Mouse (Mus musculus) kidney, postnatal 0 days (tissue): ENCODE results near the gene Tom1l1. TPM values are rescaled to one million over a fixed set of nuclear protein-coding genes. Genes with fewer than 3 reads are reported as not detected.

ENCODE experiments used
- ATAC-seq: fragments of 200-750 bp; cut with Nextera tagmentation; replicated peaks from 2 replicates; pipeline ENCODE4 v1.8.0; 2017; ENCODE audit warnings: low read depth, moderate number of reproducible peaks, moderate TSS enrichment, moderate library complexity; ENCODE audit not compliant: low FRiP score
- DNase-seq: peaks from one replicate; pipeline ENCODE4 v3.0.0-alpha.2; 2016; ENCODE audit warnings: low spot score
- H3K27ac ChIP-seq: fragments of 300-500 bp; sonication (generic); 2 replicates; pipeline ENCODE4 v1.5.1; 2014; ENCODE audit warnings: mild to moderate bottlenecking
- H3K27me3 ChIP-seq: fragments of 300-500 bp; sonication (generic); 2 replicates; pipeline ENCODE4 v1.6.1; 2014; ENCODE audit warnings: low read length, mixed read lengths; ENCODE audit not compliant: insufficient read depth
- H3K36me3 ChIP-seq: fragments of 300-500 bp; sonication (generic); 2 replicates; pipeline ENCODE4 v1.6.1; 2014; ENCODE audit warnings: low read length, mixed read lengths; ENCODE audit not compliant: insufficient read depth
- H3K4me1 ChIP-seq: fragments of 300-500 bp; sonication (generic); replicated peaks from 2 replicates; pipeline ENCODE4 v1.6.1; 2014; ENCODE audit warnings: antibody characterized with exemption, low read length, mixed read lengths; ENCODE audit not compliant: insufficient read depth
- H3K4me2 ChIP-seq: fragments of 300-500 bp; sonication (generic); 2 replicates; pipeline ENCODE4 v1.6.1; 2014; ENCODE audit warnings: mild to moderate bottlenecking, low read length, moderate library complexity, mixed read lengths
- H3K4me3 ChIP-seq: fragments of 300-500 bp; sonication (generic); replicated peaks from 2 replicates; pipeline ENCODE4 v1.5.1; 2014; ENCODE audit warnings: low read depth, low read length
- H3K9ac ChIP-seq: fragments of 300-500 bp; sonication (generic); 2 replicates; pipeline ENCODE4 v1.6.1; 2014; ENCODE audit warnings: low read depth, low read length
- H3K9me3 ChIP-seq: fragments of 300-500 bp; sonication (generic); replicated peaks from 2 replicates; pipeline ENCODE4 v1.6.1; 2016; ENCODE audit warnings: low read length, inconsistent platforms, mixed read lengths
- CTCF ChIP-seq: IDR thresholded peaks from 2 replicates; pipeline ENCODE4 v1.5.1; 2016; ENCODE audit warnings: antibody characterized with exemption, low read depth, mild to moderate bottlenecking, moderate library complexity
- WGBS: fragments of 180-500 bp; shearing (Covaris S2); extraction: QIAGEN DNeasy Blood & Tissue Kit; methylation state at CpG from one replicate; pipeline ENCODE4 v1.1.7; 2014; 5-methylcytosine and 5-hydroxymethylcytosine counted together
- polyA plus RNA-seq: library from polyadenylated mRNA; unstranded; fragments of >200 nt; fragmentation: Nextera tagmentation; extraction: Ambion mirVana; gene quantifications from 2 replicates; pipeline ENCODE4 v1.2.1, GENCODE M21; 2015

The Tom1l1 gene
- polyA plus RNA-seq, 1 experiment from 2014 or later, result 32.8 TPM

DNA sequence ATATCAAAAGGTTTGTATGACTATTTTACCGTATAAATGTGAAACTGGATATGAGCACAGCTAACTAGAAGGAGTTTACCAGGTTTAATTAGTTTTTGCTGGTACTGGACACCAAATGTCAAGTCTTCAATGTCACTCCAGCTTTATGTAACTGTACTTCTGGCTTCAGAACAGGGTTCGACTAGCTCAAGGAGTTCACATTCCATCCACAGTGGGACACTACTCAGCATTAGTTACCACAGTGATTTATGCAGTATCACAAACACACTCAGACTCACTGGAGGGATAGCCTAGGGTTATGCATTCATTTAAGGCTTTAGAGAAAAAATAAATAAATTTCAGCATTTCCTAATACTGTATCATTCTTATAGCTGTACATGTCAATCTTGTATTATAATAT lies 55.7 kb downstream of the Tom1l1 start:
- no peak for DNase-seq
- no peak overlapping the region for H3K4me3 ChIP-seq
- H3K4me1 ChIP-seq, result no peaks in the 10 kb centered on the region; the same call in 1 of the 2 replicates
- ATAC-seq, result 0 out of 2 replicates have a peak, but pooled peaks have one; percentile 55
- no peak overlapping the region for H3K27ac ChIP-seq
- no peak overlapping the region for H3K4me2 ChIP-seq
- H3K9ac ChIP-seq, result no peak overlapping the region
- 63% methylated on average over 2 of the region's 2 CpGs for WGBS
- H3K36me3 ChIP-seq, result no peaks in the 10 kb centered on the region
- H3K9me3 ChIP-seq, result no peaks in the 10 kb centered on the region
- no peaks in the 10 kb centered on the region for H3K27me3 ChIP-seq
- TF ChIP-seq CTCF, result peak; percentile 43; the same call in 1 of the 2 replicates

DNA sequence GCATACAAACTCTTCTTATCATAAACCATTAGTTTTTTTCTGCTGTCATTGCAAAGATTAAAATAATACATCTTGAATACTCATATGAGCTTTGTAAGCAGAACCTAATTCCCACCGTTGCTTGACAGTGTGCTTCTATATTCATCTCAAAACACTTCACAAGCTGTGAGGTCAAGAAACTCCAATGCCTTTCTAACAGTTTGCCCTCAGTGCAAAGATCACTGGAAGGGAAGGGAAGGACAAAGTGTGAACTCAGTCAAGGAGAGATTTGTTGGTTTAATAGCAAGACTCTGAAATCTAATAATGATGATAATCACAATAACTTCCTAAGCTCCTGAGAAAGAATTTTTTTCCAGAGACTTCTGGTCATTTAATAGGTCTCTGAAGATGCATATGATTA lies 60.4 kb downstream of the Tom1l1 start:
- Histone ChIP-seq H3K36me3 (no peaks in the 10 kb centered on the region), H3K27ac (no peak overlapping the region), H3K4me2 (no peak overlapping the region), H3K27me3 (no peaks in the 10 kb centered on the region), H3K9ac (no peak overlapping the region), H3K9me3 (no peaks in the 10 kb centered on the region), H3K4me1 (no peaks in the 10 kb centered on the region), H3K4me3 (no peak overlapping the region)
- 59% methylated on average over 1 of the region's 1 CpGs for WGBS
- ATAC-seq (no peak), DNase-seq (no peak)
- TF ChIP-seq CTCF, result no peak

DNA sequence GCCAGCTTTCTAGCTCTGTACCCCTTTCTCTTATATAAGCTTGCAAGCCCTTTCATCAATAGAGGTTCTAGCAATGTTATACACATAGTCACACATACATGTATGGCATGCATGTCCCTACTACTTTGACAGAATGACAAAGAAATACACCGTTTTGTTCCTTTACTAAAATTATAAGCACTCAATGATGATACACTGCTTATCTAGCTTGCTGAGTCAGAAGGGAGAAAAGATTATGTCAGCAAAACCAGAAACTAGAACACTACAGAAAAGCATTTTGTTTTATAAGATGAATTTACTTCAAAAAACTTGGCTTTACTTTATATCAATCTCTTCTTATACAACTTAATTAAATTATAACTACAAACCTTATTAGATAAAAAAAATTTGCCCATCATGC lies 63.0 kb downstream of the Tom1l1 start:
- H3K9me3 ChIP-seq, result no peaks in the 10 kb centered on the region
- DNase-seq (no peak), ATAC-seq (no peak)
- 82% methylated on average over 1 of the region's 1 CpGs for WGBS
- no peaks in the 10 kb centered on the region for H3K4me1 ChIP-seq
- H3K27me3 ChIP-seq, result no peaks in the 10 kb centered on the region
- TF ChIP-seq CTCF, result no peak
- no peak overlapping the region for H3K4me3 ChIP-seq
- H3K36me3 ChIP-seq, result no peaks in the 10 kb centered on the region
- no peak overlapping the region for H3K27ac ChIP-seq
- H3K9ac ChIP-seq, result no peak overlapping the region
- H3K4me2 ChIP-seq, result no peak overlapping the region

DNA sequence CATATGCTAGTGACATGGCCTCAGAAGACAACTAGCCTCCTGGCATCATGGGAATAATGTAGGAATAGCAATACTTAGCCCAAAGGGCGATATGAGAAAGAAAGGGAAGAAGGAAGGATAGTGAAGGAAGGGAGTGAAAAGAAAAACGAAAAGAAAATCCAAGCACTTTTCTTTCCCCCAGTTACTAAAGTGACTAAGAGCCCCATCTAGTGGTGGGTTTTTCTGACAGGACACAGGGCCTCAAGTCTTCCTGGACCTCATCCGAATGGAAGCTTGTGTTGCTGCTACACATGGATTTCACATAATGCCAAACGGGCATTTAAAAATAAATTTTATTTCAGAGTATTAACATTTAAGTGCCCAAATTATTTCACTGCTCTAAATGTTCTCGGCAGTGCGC lies 64.7 kb downstream of the Tom1l1 start:
- TF ChIP-seq CTCF, result peak; percentile 80
- no peak for ATAC-seq

DNA sequence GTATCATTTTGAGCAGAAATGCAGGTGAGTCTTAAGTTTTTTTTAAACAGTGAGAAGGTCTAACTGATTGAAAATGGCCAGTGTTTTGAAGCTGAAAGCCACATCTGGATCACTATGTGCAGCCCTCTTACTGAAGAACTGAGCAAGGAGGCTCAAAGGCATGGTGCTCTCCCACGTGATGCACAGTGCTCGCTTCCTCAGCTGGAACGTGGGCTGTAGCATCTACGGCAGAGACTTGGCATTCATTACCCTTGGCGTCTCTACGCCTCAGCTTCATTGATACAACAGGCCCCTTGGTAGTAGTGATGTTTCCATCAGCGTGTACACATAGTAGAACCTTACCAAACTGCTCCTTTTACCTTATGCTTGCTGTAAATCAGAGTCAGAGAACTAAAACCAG lies 65.7 kb downstream of the Tom1l1 start:
- Histone ChIP-seq H3K27me3 (no peaks in the 10 kb centered on the region), H3K9ac (no peak overlapping the region), H3K4me1 (no peaks in the 10 kb centered on the region), H3K36me3 (0 out of 2 replicates have a peak, but pooled peaks cover 2% of the 10 kb centered on the region), H3K4me3 (no peak overlapping the region), H3K9me3 (no peaks in the 10 kb centered on the region), H3K4me2 (no peak overlapping the region), H3K27ac (no peak overlapping the region)
- TF ChIP-seq CTCF, result no peak
- no peak for ATAC-seq
- DNase-seq, result no peak
- 69% methylated on average over 7 of the region's 7 CpGs for WGBS

More for the DNA sequence above, 64.7 kb downstream of the Tom1l1 start:
- H3K4me3 ChIP-seq, result no peak overlapping the region
- WGBS, result 55% methylated on average over 6 of the region's 6 CpGs
- no peaks in the 10 kb centered on the region for H3K9me3 ChIP-seq
- no peaks in the 10 kb centered on the region for H3K27me3 ChIP-seq
- no peak overlapping the region for H3K4me2 ChIP-seq
- H3K27ac ChIP-seq, result no peak overlapping the region
- no peaks in the 10 kb centered on the region for H3K4me1 ChIP-seq
- DNase-seq, result peak; percentile 69
- no peaks in the 10 kb centered on the region for H3K36me3 ChIP-seq
- no peak overlapping the region for H3K9ac ChIP-seq

DNA sequence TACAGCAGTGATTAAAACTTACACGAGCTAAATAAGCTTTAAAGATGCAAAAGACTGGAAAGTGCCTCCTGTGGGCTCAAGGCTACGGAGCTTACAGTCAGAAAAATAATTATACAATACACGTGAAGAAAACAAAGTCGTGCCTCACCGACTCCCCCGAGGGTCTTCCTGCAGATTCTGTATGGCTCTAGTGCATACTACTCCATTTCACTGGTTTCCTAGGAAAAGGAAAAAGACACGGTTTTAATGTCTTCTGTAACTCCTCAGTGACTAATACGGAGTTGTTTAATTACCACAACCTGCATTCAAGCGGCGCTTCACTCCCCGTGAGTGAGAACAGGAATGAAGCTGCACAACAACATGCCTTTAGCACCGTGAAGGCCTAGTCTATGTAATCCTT lies 66.1 kb downstream of the Tom1l1 start:
- no peak for DNase-seq
- H3K4me1 ChIP-seq, result no peaks in the 10 kb centered on the region
- 0 out of 2 replicates have a peak, but pooled peaks cover 2% of the 10 kb centered on the region for H3K36me3 ChIP-seq
- no peak overlapping the region for H3K4me2 ChIP-seq
- H3K27me3 ChIP-seq, result no peaks in the 10 kb centered on the region
- WGBS, result 61% methylated on average over 12 of the region's 12 CpGs
- TF ChIP-seq CTCF, result no peak
- H3K9me3 ChIP-seq, result no peaks in the 10 kb centered on the region
- no peak overlapping the region for H3K9ac ChIP-seq
- H3K4me3 ChIP-seq, result no peak overlapping the region
- ATAC-seq, result 0 out of 2 replicates have a peak, but pooled peaks have one; percentile 17
- H3K27ac ChIP-seq, result no peak overlapping the region

DNA sequence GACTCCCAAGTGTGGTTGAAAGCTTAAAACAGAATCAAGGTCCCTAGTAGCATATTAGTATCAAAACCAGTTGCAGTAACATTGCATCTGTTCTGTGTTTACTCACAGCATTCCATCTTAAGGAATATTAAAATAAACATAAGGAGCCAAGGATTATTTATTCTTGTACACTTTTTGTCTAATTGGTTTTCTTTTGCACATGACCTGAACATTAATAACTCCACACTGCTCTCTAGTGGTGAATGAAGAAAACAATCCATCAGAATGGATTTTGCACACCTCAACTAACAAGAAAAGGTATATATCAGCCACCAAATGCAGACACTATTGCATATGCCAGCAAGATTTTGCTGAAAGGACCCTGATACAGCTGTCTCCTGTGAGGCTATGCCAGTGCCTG lies 71.7 kb downstream of the Tom1l1 start:
- Histone ChIP-seq H3K36me3 (0 out of 2 replicates have a peak, but pooled peaks cover 2% of the 10 kb centered on the region), H3K27ac (no peak overlapping the region), H3K9ac (no peak overlapping the region), H3K4me2 (no peak overlapping the region), H3K9me3 (no peaks in the 10 kb centered on the region), H3K4me3 (no peak overlapping the region), H3K4me1 (no peaks in the 10 kb centered on the region), H3K27me3 (no peaks in the 10 kb centered on the region)
- ATAC-seq (no peak), DNase-seq (peak; percentile 72)
- peak; percentile 69 for TF ChIP-seq CTCF
